In genomic region chr13:60457277-60457676, GRCm38 (mm10) we compare ENCODE assay signal across 24 mouse cellular contexts.
A peak's percentile ranks its signal among the peaks of the same experiment; 100 is the strongest.
DNase-seq lines count a peak whose midpoint lies in the region; ATAC-seq and TF ChIP-seq lines count a peak whose summit lies in the region.
"Had no signal": no experiment of that assay in that cellular context is flagged by ENCODE, and none has a peak within 500 bp of the region (broad histone marks: within the 10 kb centered on the region; RNA-seq: fewer than 3 reads in every experiment).

No protein-coding gene starts in this region.

- no peaks in the 10 kb centered on the region for H3K9me3 ChIP-seq in heart, embryonic 10.5 days
- no peaks in the 10 kb centered on the region for H3K9me3 ChIP-seq in lung, postnatal 0 days (ENCODE audit: low read length)
- H3K9me3 ChIP-seq: forebrain, embryonic 10.5 days; forebrain, embryonic 13.5 days; heart, embryonic 13.5 days; hindbrain, embryonic 12.5 days; hindbrain, embryonic 15.5 days; intestine, embryonic 15.5 days had no signal

- DNase-seq in heart, adult 2 months = no peak
- no peak for DNase-seq in heart, embryonic 10.5 days (ENCODE audit: low spot score)
- DNase-seq in lung, postnatal 0 days (ENCODE audit: low spot score) = no peak
- no peak for DNase-seq in lung, adult 2 months
- peak; percentile 34 for DNase-seq in NIH3T3 (ENCODE audit: low read depth)
- DNase-seq in right cerebral cortex, postnatal 10 days (ENCODE audit: low spot score in 2 of 2) = no peak
- DNase-seq: adrenal gland, postnatal 10 days; adrenal gland, postnatal 36 days; cerebellum, adult 18-20 months; cerebellum, adult 9-10 months; cerebellum, postnatal 14 days; gastrocnemius, postnatal 25 days; heart, postnatal 14 days; heart, postnatal 4 days had no signal

- no peak overlapping the region for H3K27ac ChIP-seq in heart, adult 2 months
- no peak overlapping the region for H3K27ac ChIP-seq in heart, embryonic 10.5 days
- no peak overlapping the region for H3K27ac ChIP-seq in lung, postnatal 0 days (ENCODE audit: low read length)
- H3K27ac ChIP-seq: forebrain, embryonic 10.5 days; forebrain, embryonic 13.5 days; heart, embryonic 13.5 days; hindbrain, embryonic 12.5 days; hindbrain, embryonic 15.5 days; intestine, embryonic 15.5 days had no signal

- TF ChIP-seq EP300 in heart, adult 2 months (IDR thresholded peaks at IDR 0.05; ENCODE audit: insufficient read depth, low read depth, low read length) = no peak
- no peak for TF ChIP-seq EP300 in lung, postnatal 0 days (IDR thresholded peaks at IDR 0.05)

- H3K4me1 ChIP-seq in heart, adult 2 months (ENCODE audit: control insufficient read depth, insufficient read depth, low read length) = peaks cover 1% of the 10 kb centered on the region; the same call in 1 of the 2 replicates
- H3K4me1 ChIP-seq in heart, embryonic 10.5 days = peaks cover 13% of the 10 kb centered on the region
- peaks cover 4% of the 10 kb centered on the region; the same call in 1 of the 2 replicates for H3K4me1 ChIP-seq in lung, postnatal 0 days (ENCODE audit: insufficient read depth, low read depth, low read length)
- H3K4me1 ChIP-seq in lung, adult 2 months (ENCODE audit: control insufficient read depth, insufficient read depth, low read length) = no peaks in the 10 kb centered on the region

- H3K27me3 ChIP-seq in heart, adult 2 months (ENCODE audit: control insufficient read depth, insufficient read depth, low read length) = no peaks in the 10 kb centered on the region
- H3K27me3 ChIP-seq in heart, embryonic 10.5 days (ENCODE audit: insufficient read depth, poor library complexity, severe bottlenecking) = no peaks in the 10 kb centered on the region
- no peaks in the 10 kb centered on the region for H3K27me3 ChIP-seq in lung, postnatal 0 days (replicated peaks; ENCODE audit: insufficient read depth, low read length)
- H3K27me3 ChIP-seq: forebrain, embryonic 13.5 days; heart, embryonic 13.5 days; hindbrain, embryonic 12.5 days; hindbrain, embryonic 15.5 days; intestine, embryonic 15.5 days; Patski had no signal

- no peak for TF ChIP-seq POLR2A in heart, adult 2 months (IDR thresholded peaks at IDR 0.05; ENCODE audit: insufficient read depth, low read depth, low read length)
- TF ChIP-seq POLR2A in lung, adult 2 months (IDR thresholded peaks at IDR 0.05; ENCODE audit: borderline replicate concordance, extremely low read depth, low read depth, low read length) = no peak

- H3K4me3 ChIP-seq in heart, adult 2 months = no peak overlapping the region
- H3K4me3 ChIP-seq in heart, embryonic 10.5 days = no peak overlapping the region
- no peak overlapping the region for H3K4me3 ChIP-seq in lung, postnatal 0 days (ENCODE audit: low read depth, low read length)
- H3K4me3 ChIP-seq in lung, adult 2 months (replicated peaks; ENCODE audit: extremely low read depth, low read depth, low read length) = no peak overlapping the region
- H3K4me3 ChIP-seq: forebrain, embryonic 10.5 days; forebrain, embryonic 13.5 days; heart, embryonic 13.5 days; hindbrain, embryonic 12.5 days; hindbrain, embryonic 15.5 days; intestine, embryonic 15.5 days had no signal

- no peak overlapping the region for H3K4me2 ChIP-seq in lung, postnatal 0 days (replicated peaks; ENCODE audit: low read depth, low read length)
- H3K4me2 ChIP-seq: forebrain, embryonic 13.5 days; heart, embryonic 13.5 days; hindbrain, embryonic 12.5 days; hindbrain, embryonic 15.5 days; intestine, embryonic 15.5 days had no signal

- ATAC-seq in lung, postnatal 0 days = no peak
- peak; percentile 24; the same call in 1 of the 2 replicates for ATAC-seq in megakaryocyte-erythroid progenitor cell, adult 5-6 weeks (replicated peaks; ENCODE audit: low FRiP score, low TSS enrichment, poor library complexity, severe bottlenecking)
- ATAC-seq: CD4-positive, CD25-positive, alpha-beta regulatory T cell, adult 4 months; forebrain, embryonic 13.5 days; forebrain, embryonic 16.5 days; intestine, embryonic 15.5 days; Patski had no signal

- no peak overlapping the region for H3K9ac ChIP-seq in heart, adult 2 months (ENCODE audit: low read depth, low read length)
- no peak overlapping the region for H3K9ac ChIP-seq in lung, postnatal 0 days (replicated peaks; ENCODE audit: low read depth)
- H3K9ac ChIP-seq: forebrain, embryonic 13.5 days; heart, embryonic 13.5 days; hindbrain, embryonic 12.5 days; hindbrain, embryonic 15.5 days; intestine, embryonic 15.5 days had no signal

- intact Hi-C loops in heart, adult 2 months (cut with DNase I) = no loop called here

- peak; percentile 27; the same call in 1 of the 2 replicates for TF ChIP-seq CTCF in heart, adult 2 months (IDR thresholded peaks at IDR 0.05)
- 0 out of 2 replicates have a peak, but pooled peaks have one; percentile 8 for TF ChIP-seq CTCF in lung, postnatal 0 days (IDR thresholded peaks at IDR 0.05)
- no peak for TF ChIP-seq CTCF in lung, adult 2 months (IDR thresholded peaks at IDR 0.05; ENCODE audit: insufficient read depth, low read length)

- no peaks in the 10 kb centered on the region for H3K36me3 ChIP-seq in heart, adult 2 months (ENCODE audit: control insufficient read depth, insufficient read depth, low read length)
- H3K36me3 ChIP-seq in heart, embryonic 10.5 days = no peaks in the 10 kb centered on the region
- no peaks in the 10 kb centered on the region for H3K36me3 ChIP-seq in lung, postnatal 0 days (ENCODE audit: insufficient read depth, low read length)
- H3K36me3 ChIP-seq: forebrain, embryonic 10.5 days; heart, embryonic 13.5 days; hindbrain, embryonic 12.5 days; hindbrain, embryonic 15.5 days; intestine, embryonic 15.5 days had no signal

- 61% methylated on average over 10 of the region's 10 CpGs for WGBS in heart, adult 2 months
- 88% methylated on average over 10 of the region's 10 CpGs for WGBS in heart, embryonic 10.5 days
- WGBS in lung, postnatal 0 days = 69% methylated on average over 10 of the region's 10 CpGs
- WGBS in lung, adult 2 months = 86% methylated on average over 10 of the region's 10 CpGs

- H3K79me2 ChIP-seq in heart, adult 2 months (replicated peaks; ENCODE audit: control insufficient read depth, insufficient read depth, low read length) = no peaks in the 10 kb centered on the region
